Mouse (Mus musculus) stomach, embryonic 16.5 days (tissue): Measurements from ENCODE around the gene Rab5c. TPM values are rescaled to one million over a fixed set of nuclear protein-coding genes. Genes with fewer than 3 reads are reported as not detected.

Experiments used
- ATAC-seq: fragments of 200-750 bp; cut with Nextera tagmentation; 2 replicates; pipeline ENCODE4 v1.8.0; 2017; ENCODE audit warnings: moderate number of reproducible peaks, moderate TSS enrichment; ENCODE audit not compliant: insufficient read depth, low FRiP score
- H3K27ac ChIP-seq: fragments of 300-500 bp; sonication (generic); 2 replicates; pipeline ENCODE4 v1.5.1; 2014; ENCODE audit warnings: low read length
- H3K27me3 ChIP-seq: fragments of 300-500 bp; sonication (generic); 2 replicates; pipeline ENCODE4 v1.6.1; 2014; ENCODE audit warnings: low read length, control low read depth, mixed read lengths; ENCODE audit not compliant: control insufficient read depth, insufficient read depth
- H3K36me3 ChIP-seq: fragments of 300-500 bp; sonication (generic); 2 replicates; pipeline ENCODE4 v1.6.1; 2014; ENCODE audit warnings: low read length; ENCODE audit not compliant: control insufficient read depth, insufficient read depth
- H3K4me1 ChIP-seq: fragments of 300-500 bp; sonication (generic); 2 replicates; pipeline ENCODE4 v1.6.1; 2014; ENCODE audit warnings: low read length, control low read depth, mixed read lengths; ENCODE audit not compliant: control insufficient read depth, insufficient read depth
- H3K4me2 ChIP-seq: fragments of 300-500 bp; sonication (generic); 2 replicates; pipeline ENCODE4 v1.6.1; 2014; ENCODE audit warnings: low read depth, low read length, mixed read lengths
- H3K4me3 ChIP-seq: fragments of 300-500 bp; sonication (generic); replicated peaks from 2 replicates; pipeline ENCODE4 v1.5.1; 2014; ENCODE audit warnings: mild to moderate bottlenecking, low read length
- H3K9ac ChIP-seq: fragments of 300-500 bp; sonication (generic); 2 replicates; pipeline ENCODE4 v1.6.1; 2014; ENCODE audit warnings: low read length
- H3K9me3 ChIP-seq: fragments of 300-500 bp; sonication (generic); replicated peaks from 2 replicates; pipeline ENCODE4 v1.6.1; 2016; ENCODE audit warnings: low read length, control low read depth; ENCODE audit not compliant: control insufficient read depth
- WGBS: fragments of 180-500 bp; shearing (Covaris S2); extraction: QIAGEN DNeasy Blood & Tissue Kit; methylation state at CpG from one replicate; pipeline ENCODE4 v1.1.7; 2014; 5-methylcytosine and 5-hydroxymethylcytosine counted together
- polyA plus RNA-seq: library from polyadenylated mRNA; unstranded; fragments of >200 nt; fragmentation: Nextera tagmentation; extraction: Ambion mirVana; gene quantifications from 2 replicates; pipeline ENCODE4 v1.2.1, GENCODE M21; 2015

Rab5c gene
- polyA plus RNA-seq, 1 experiment from 2014 or later: 33.9 TPM

DNA sequence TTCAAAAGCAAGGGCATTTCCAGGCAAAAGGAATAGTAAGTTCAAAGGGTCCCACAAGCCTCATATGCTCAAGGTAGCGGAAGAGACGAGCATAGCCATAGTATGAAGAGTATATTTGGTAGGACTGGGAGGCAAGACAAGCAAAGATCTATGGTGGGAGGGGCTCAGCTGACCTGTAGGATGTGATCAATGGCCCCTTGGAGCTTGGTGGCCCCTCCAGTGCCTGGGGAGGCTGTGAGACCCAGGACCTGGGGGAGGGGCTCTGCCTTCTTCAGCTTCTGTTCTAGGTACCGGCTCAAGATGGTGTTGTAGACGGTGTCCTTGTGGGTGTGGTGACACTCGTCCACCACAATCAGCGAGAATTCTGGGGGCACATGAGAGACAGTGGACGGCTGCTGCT is 35.1 kb downstream of the Rab5c start:
- Histone ChIP-seq H3K4me3 (peak overlapping the region; percentile 35), H3K36me3 (peaks cover 4% of the 10 kb centered on the region; the same call in 1 of the 2 replicates), H3K27me3 (no peaks in the 10 kb centered on the region), H3K4me1 (peaks cover 6% of the 10 kb centered on the region; the same call in 1 of the 2 replicates), H3K9me3 (no peaks in the 10 kb centered on the region), H3K4me2 (peak overlapping the region; percentile 52), H3K9ac (0 out of 2 replicates have a peak overlapping the region, but pooled peaks have one; percentile 51), H3K27ac (no peak overlapping the region)
- ATAC-seq: no peak; the same call in 1 of the 2 replicates
- WGBS: 50% methylated on average over 7 of the region's 7 CpGs

DNA sequence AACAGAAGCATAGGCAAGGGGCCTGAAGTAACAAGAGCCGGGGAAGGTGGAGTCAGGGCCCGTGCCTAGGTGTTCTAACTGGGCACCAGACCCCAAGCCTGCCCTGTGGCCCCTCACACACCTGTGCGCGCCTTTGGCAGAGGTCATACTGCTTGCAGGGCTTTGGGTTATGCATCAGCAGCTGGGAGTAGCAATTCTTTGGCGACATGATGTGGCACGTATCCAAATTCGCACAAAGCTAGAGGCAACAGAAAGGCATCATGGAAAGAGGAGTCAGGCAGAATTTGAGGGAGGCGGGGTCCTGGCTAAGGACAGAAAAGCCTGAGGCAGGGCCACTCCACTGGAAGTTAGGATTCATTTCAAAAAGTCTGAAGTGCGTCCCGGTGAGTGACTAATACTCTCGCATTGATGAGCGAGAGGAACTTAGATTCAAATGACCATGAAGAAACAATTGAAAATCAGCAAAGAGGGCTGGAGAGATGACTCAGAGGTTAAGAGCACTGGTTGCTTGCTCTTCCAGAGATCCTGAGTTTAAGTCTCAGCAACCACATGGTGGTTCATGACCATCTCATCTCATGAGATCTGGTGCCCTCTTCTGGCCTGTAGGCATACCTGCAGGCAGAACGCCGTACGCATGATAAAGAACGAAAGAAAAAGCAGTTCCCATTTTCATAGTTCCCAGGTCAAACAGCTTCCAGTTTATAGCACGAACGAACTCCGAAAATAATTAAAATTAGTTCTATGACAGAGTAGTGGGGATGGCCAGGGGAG is 35.7 kb downstream of the Rab5c start:
- H3K27ac ChIP-seq: no peak overlapping the region
- peak overlapping the region; percentile 52 for H3K4me2 ChIP-seq
- 0 out of 2 replicates have a peak overlapping the region, but pooled peaks have one; percentile 51 for H3K9ac ChIP-seq
- no peaks in the 10 kb centered on the region for H3K9me3 ChIP-seq
- H3K4me1 ChIP-seq: peaks cover 6% of the 10 kb centered on the region; the same call in 1 of the 2 replicates
- H3K27me3 ChIP-seq: no peaks in the 10 kb centered on the region
- 36% methylated on average over 19 of the region's 19 CpGs for WGBS
- ATAC-seq: peak; percentile 35; the same call in 1 of the 2 replicates
- H3K36me3 ChIP-seq: peaks cover 4% of the 10 kb centered on the region; the same call in 1 of the 2 replicates
- peak overlapping the region; percentile 35 for H3K4me3 ChIP-seq

DNA sequence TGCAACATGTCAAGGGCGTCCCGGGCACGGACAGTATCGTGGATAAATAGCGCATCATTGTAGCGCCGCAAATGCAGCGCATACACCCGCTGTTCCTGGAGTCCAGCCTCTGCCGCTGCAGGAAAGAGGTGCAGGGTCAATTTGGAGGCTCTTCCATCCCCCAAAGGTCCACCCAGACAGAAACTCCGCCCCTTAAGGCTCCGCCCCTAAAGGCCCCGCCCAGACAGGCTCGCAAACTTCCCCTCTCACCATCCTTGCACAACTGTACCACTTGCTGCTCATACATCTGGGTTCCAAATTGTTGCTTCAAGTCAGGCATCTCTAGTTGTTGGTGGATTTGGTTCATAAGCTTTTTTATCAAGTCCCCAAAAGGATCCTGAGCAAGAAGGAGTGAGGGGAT is 36.7 kb downstream of the Rab5c start:
- Histone ChIP-seq H3K9me3 (no peaks in the 10 kb centered on the region), H3K4me3 (peak overlapping the region; percentile 29), H3K27ac (no peak overlapping the region), H3K4me1 (peaks cover 6% of the 10 kb centered on the region; the same call in 1 of the 2 replicates), H3K4me2 (peak overlapping the region; percentile 42), H3K36me3 (peaks cover 4% of the 10 kb centered on the region; the same call in 1 of the 2 replicates), H3K9ac (peak overlapping the region; percentile 34; the same call in 1 of the 2 replicates), H3K27me3 (no peaks in the 10 kb centered on the region)
- ATAC-seq: no peak
- 6% methylated on average over 14 of the region's 14 CpGs for WGBS

DNA sequence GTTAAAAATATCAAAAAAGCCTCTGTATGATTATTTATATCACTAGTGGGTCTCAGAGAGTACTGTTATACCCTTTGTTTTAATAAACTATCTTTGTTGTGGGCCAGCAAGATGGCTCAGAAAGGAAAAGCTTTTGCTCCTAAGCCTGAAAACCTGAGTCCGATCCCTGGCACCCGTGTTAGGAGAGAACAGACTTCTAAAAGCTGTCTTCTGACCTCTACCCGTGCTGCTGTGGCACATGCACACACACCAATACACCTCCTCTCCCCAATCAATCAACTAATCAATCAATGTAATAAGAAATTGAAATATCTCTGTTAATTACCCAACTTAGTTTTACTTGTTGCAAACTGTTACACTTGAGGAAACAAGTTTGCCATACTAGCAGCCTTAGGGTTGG is 37.3 kb downstream of the Rab5c start:
- Histone ChIP-seq H3K27ac (no peak overlapping the region), H3K27me3 (no peaks in the 10 kb centered on the region), H3K4me1 (peaks cover 6% of the 10 kb centered on the region; the same call in 1 of the 2 replicates), H3K9me3 (no peaks in the 10 kb centered on the region), H3K4me2 (peak overlapping the region; percentile 42; the same call in 1 of the 2 replicates), H3K36me3 (peaks cover under 1% of the 10 kb centered on the region; the same call in 1 of the 2 replicates), H3K9ac (no peak overlapping the region), H3K4me3 (peak overlapping the region; percentile 29; the same call in 1 of the 2 replicates)
- WGBS: 76% methylated on average over 3 of the region's 3 CpGs
- no peak for ATAC-seq

DNA sequence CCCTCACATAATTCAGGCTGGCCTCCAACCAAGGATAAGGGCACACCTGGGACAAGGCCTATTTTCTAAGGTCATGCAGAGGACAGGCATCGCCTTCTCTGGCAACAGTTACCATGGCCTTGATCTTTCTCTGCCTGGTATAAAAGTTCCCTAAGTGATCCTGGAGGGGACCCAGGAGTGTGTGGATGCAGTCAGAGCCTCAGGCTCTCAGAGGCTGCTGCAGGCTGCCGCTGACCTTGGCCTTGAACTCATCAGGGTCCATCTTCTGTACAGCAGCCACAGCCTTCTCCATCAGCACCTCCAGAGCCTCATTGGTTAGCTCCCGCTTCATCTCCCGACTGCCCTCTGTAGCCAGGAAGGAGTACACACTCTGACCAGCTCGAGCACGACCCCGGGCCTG is 40.1 kb downstream of the Rab5c start:
- Histone ChIP-seq H3K36me3 (no peaks in the 10 kb centered on the region), H3K9ac (no peak overlapping the region), H3K4me1 (peaks cover 6% of the 10 kb centered on the region; the same call in 1 of the 2 replicates), H3K4me3 (no peak overlapping the region), H3K4me2 (no peak overlapping the region), H3K27ac (no peak overlapping the region), H3K27me3 (peaks cover 5% of the 10 kb centered on the region; the same call in 1 of the 2 replicates), H3K9me3 (no peaks in the 10 kb centered on the region)
- no peak for ATAC-seq
- WGBS: 69% methylated on average over 7 of the region's 7 CpGs

DNA sequence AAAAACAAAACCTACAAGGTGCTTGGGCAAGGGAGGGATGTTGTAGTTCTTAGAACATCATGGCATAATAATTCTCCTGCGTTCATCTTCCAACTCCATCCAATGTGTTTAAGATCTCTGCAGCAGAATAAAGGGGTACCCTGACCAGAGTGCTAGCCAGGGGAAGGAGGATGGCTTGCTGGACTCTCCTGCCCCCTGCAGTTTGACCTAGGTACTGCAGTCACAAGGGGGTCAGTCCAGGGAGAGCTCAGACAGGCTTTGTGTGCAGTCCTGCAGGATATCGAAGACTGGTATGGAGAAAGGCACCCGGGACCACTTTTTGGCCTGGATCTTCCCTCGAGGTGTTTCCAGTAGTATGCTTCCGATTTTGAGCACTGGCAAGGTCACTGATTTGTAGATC is 43.1 kb downstream of the Rab5c start:
- Histone ChIP-seq H3K27ac (no peak overlapping the region), H3K27me3 (peaks cover 8% of the 10 kb centered on the region; the same call in 1 of the 2 replicates), H3K36me3 (no peaks in the 10 kb centered on the region), H3K9me3 (no peaks in the 10 kb centered on the region), H3K4me3 (no peak overlapping the region), H3K9ac (no peak overlapping the region), H3K4me1 (peaks cover 4% of the 10 kb centered on the region; the same call in 1 of the 2 replicates), H3K4me2 (no peak overlapping the region)
- WGBS: 35% methylated on average over 5 of the region's 5 CpGs
- ATAC-seq: peak; percentile 63; the same call in 1 of the 2 replicates

DNA sequence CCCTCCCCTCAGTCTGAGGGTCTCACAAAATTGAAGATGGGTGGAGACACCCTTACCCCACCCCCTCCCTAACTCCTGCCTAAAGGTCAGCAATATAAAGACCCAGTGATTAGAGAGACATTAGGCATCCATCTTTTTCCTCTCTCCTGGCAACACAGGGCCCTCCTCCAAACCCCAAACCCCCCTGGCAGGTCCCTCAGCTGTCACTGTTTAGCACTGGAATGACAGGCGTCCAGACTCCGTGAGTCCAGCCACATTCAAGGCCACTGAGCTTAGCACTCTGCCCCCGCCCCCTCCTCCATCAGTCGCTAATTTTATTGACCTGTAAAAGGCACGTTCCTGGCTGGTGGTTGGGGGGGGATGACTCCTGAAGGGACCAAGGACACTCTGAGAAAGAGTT is 44.9 kb downstream of the Rab5c start:
- no peaks in the 10 kb centered on the region for H3K9me3 ChIP-seq
- peaks cover 8% of the 10 kb centered on the region; the same call in 1 of the 2 replicates for H3K27me3 ChIP-seq
- no peaks in the 10 kb centered on the region for H3K36me3 ChIP-seq
- no peak for ATAC-seq
- no peak overlapping the region for H3K4me2 ChIP-seq
- no peak overlapping the region for H3K27ac ChIP-seq
- no peak overlapping the region for H3K9ac ChIP-seq
- H3K4me3 ChIP-seq: no peak overlapping the region
- peaks cover 4% of the 10 kb centered on the region; the same call in 1 of the 2 replicates for H3K4me1 ChIP-seq
- 29% methylated on average over 5 of the region's 5 CpGs for WGBS

DNA sequence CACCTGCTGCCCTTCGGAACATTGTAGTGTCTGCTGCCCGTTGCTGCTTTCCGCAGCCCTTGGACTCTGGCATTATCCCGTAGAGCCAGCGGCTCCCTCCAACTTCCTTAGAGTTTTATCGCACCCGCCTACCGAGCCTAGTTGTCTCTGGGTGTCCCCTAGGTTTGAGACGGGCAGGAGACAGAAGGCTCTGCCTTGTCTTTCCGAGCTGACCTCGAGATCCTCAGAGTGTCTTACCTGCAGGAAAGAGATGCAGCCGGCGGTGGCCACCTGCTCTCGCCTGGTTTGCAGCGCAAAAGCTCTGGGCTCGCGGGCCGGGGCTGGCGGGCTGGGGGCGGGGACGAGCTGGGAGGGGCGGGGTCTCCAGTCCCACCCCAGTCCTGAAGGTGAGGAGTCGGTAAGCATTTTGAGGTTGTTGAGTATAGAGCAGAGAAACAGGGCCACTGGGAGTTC is 45.8 kb downstream of the Rab5c start, which contains the start of gene Zfp385c:
Gene Zfp385c, minus strand, starts transcription at position 292 of the 453 bp plus-strand sequence.
- H3K36me3 ChIP-seq: no peaks in the 10 kb centered on the region
- H3K4me1 ChIP-seq: peaks cover 4% of the 10 kb centered on the region; the same call in 1 of the 2 replicates
- peak within 1 kb of the TSS; percentile 23; the same call in 1 of the 2 replicates for H3K9ac ChIP-seq
- H3K27me3 ChIP-seq: peaks cover 8% of the 10 kb centered on the region; the same call in 1 of the 2 replicates
- no peaks in the 10 kb centered on the region for H3K9me3 ChIP-seq
- peak within 1 kb of the TSS; percentile 41 for H3K4me3 ChIP-seq
- ATAC-seq: no peak
- peak within 1 kb of the TSS; percentile 61 for H3K4me2 ChIP-seq
- no peak within 1 kb of the TSS for H3K27ac ChIP-seq
- under 1% methylated on average over 23 of the region's 23 CpGs for WGBS

DNA sequence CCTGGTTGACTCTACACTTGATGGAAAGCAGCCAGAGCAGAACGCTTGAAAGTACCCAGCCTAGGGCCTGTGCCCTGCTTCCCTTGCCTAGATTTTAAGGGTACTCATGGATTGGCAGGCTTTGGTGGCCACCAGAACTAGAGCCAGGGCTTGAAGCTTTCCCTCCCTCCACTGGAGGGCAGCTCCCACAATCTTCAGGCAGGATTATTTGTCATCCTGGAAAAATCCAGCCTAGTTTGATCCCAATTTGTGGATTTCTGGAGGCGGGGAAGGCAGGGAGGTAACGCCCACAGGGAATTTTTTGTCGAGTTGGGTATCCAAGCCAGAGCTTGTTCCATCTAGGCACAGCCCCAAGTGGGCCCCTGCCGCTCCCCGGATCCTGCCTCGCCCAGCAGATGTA is 47.6 kb downstream of the Rab5c start:
- Histone ChIP-seq H3K36me3 (no peaks in the 10 kb centered on the region), H3K27me3 (peaks cover 8% of the 10 kb centered on the region; the same call in 1 of the 2 replicates), H3K4me3 (no peak overlapping the region), H3K9ac (no peak overlapping the region), H3K4me1 (peaks cover 4% of the 10 kb centered on the region; the same call in 1 of the 2 replicates), H3K9me3 (no peaks in the 10 kb centered on the region), H3K27ac (no peak overlapping the region), H3K4me2 (no peak overlapping the region)
- no peak for ATAC-seq
- WGBS: 68% methylated on average over 7 of the region's 7 CpGs
